Mouse (Mus musculus): ENCODE results near the gene Lim2. TPM values are rescaled to one million over a fixed set of nuclear protein-coding genes. Genes with fewer than 3 reads are reported as not detected.
A peak's percentile ranks its signal among the peaks of the same experiment; 100 is the strongest.

Gene Lim2
- polyA plus RNA-seq, 1 experiment = not detected

- Histone ChIP-seq H3K27ac (ENCODE audit: insufficient read depth, low read depth, low read length) (peak overlapping the region; percentile 2; the same call in 1 of the 2 replicates), H3K36me3 (ENCODE audit: control insufficient read depth, insufficient read depth, low read length) (no peaks in the 10 kb centered on the region), H3K4me1 (ENCODE audit: control insufficient read depth, insufficient read depth, low read length) (no peaks in the 10 kb centered on the region), H3K4me3 (ENCODE audit: insufficient read depth, low read depth, low read length) (peak overlapping the region; percentile 62), H3K27me3 (replicated peaks; ENCODE audit: control insufficient read depth, insufficient read depth, low read length) (no peaks in the 10 kb centered on the region)
- peak; percentile 86 for DNase-seq
- 1% methylated on average over 33 of the region's 33 CpGs for WGBS
- TF ChIP-seq CTCF (conservative IDR thresholded peaks at IDR 0.05; ENCODE audit: insufficient read depth, insufficient read length, low read depth, low read length) (peak; percentile 80), POLR2A (IDR thresholded peaks at IDR 0.05; ENCODE audit: low read depth, low read length) (no peak)
Measured at GRCm38 (mm10) chr7:43466099-43466694, 38.7 kb downstream of the Lim2 start.

- Histone ChIP-seq H3K4me3 (ENCODE audit: insufficient read depth, low read depth, low read length) (no peak overlapping the region), H3K36me3 (ENCODE audit: control insufficient read depth, insufficient read depth, low read length) (no peaks in the 10 kb centered on the region), H3K27me3 (replicated peaks; ENCODE audit: control insufficient read depth, insufficient read depth, low read length) (no peaks in the 10 kb centered on the region), H3K27ac (ENCODE audit: insufficient read depth, low read depth, low read length) (no peak overlapping the region), H3K4me1 (ENCODE audit: control insufficient read depth, insufficient read depth, low read length) (no peaks in the 10 kb centered on the region)
- TF ChIP-seq CTCF (conservative IDR thresholded peaks at IDR 0.05; ENCODE audit: insufficient read depth, insufficient read length, low read depth, low read length) = peak; percentile 64
- no peak for TF ChIP-seq POLR2A (IDR thresholded peaks at IDR 0.05; ENCODE audit: low read depth, low read length)
- peak; percentile 35 for DNase-seq
- WGBS = 66% methylated on average over 8 of the region's 8 CpGs
Measured at GRCm38 (mm10) chr7:43470373-43470772, 42.9 kb downstream of the Lim2 start.

GRCm38 (mm10) chr7:43475706-43476105 is 48.2 kb downstream of the Lim2 start:
- Histone ChIP-seq H3K27me3 (replicated peaks; ENCODE audit: control insufficient read depth, insufficient read depth, low read length) (no peaks in the 10 kb centered on the region), H3K36me3 (ENCODE audit: control insufficient read depth, insufficient read depth, low read length) (no peaks in the 10 kb centered on the region), H3K4me3 (ENCODE audit: insufficient read depth, low read depth, low read length) (no peak overlapping the region), H3K4me1 (ENCODE audit: control insufficient read depth, insufficient read depth, low read length) (no peaks in the 10 kb centered on the region), H3K27ac (ENCODE audit: insufficient read depth, low read depth, low read length) (no peak overlapping the region)
- WGBS = 13% methylated on average over 23 of the region's 23 CpGs
- DNase-seq = no peak
- TF ChIP-seq CTCF (conservative IDR thresholded peaks at IDR 0.05; ENCODE audit: insufficient read depth, insufficient read length, low read depth, low read length) = no peak
- TF ChIP-seq POLR2A (IDR thresholded peaks at IDR 0.05; ENCODE audit: low read depth, low read length) = no peak

- Histone ChIP-seq H3K4me1 (ENCODE audit: control insufficient read depth, insufficient read depth, low read length) (no peaks in the 10 kb centered on the region), H3K27ac (ENCODE audit: insufficient read depth, low read depth, low read length) (no peak overlapping the region), H3K36me3 (ENCODE audit: control insufficient read depth, insufficient read depth, low read length) (no peaks in the 10 kb centered on the region), H3K27me3 (replicated peaks; ENCODE audit: control insufficient read depth, insufficient read depth, low read length) (no peaks in the 10 kb centered on the region), H3K4me3 (ENCODE audit: insufficient read depth, low read depth, low read length) (no peak overlapping the region)
- no peak for DNase-seq
- WGBS = 14% methylated on average over 13 of the region's 13 CpGs
- TF ChIP-seq CTCF (conservative IDR thresholded peaks at IDR 0.05; ENCODE audit: insufficient read depth, insufficient read length, low read depth, low read length) (no peak), POLR2A (IDR thresholded peaks at IDR 0.05; ENCODE audit: low read depth, low read length) (no peak)
Measured at GRCm38 (mm10) chr7:43476376-43476775, 48.9 kb downstream of the Lim2 start.

- Histone ChIP-seq H3K4me1 (ENCODE audit: control insufficient read depth, insufficient read depth, low read length) (no peaks in the 10 kb centered on the region), H3K27me3 (replicated peaks; ENCODE audit: control insufficient read depth, insufficient read depth, low read length) (no peaks in the 10 kb centered on the region), H3K4me3 (ENCODE audit: insufficient read depth, low read depth, low read length) (no peak overlapping the region), H3K36me3 (ENCODE audit: control insufficient read depth, insufficient read depth, low read length) (no peaks in the 10 kb centered on the region), H3K27ac (ENCODE audit: insufficient read depth, low read depth, low read length) (no peak overlapping the region)
- TF ChIP-seq CTCF (conservative IDR thresholded peaks at IDR 0.05; ENCODE audit: insufficient read depth, insufficient read length, low read depth, low read length) = no peak
- no peak for TF ChIP-seq POLR2A (IDR thresholded peaks at IDR 0.05; ENCODE audit: low read depth, low read length)
- no peak for DNase-seq
- 53% methylated on average over 3 of the region's 3 CpGs for WGBS
Measured at GRCm38 (mm10) chr7:43481191-43481590, 53.7 kb downstream of the Lim2 start.

GRCm38 (mm10) chr7:43482090-43482716 is 54.7 kb downstream of the Lim2 start:
- 34% methylated on average over 8 of the region's 8 CpGs for WGBS
- H3K27me3 ChIP-seq (replicated peaks; ENCODE audit: control insufficient read depth, insufficient read depth, low read length) = no peaks in the 10 kb centered on the region
- DNase-seq = peak; percentile 28
- no peaks in the 10 kb centered on the region for H3K4me1 ChIP-seq (ENCODE audit: control insufficient read depth, insufficient read depth, low read length)
- no peaks in the 10 kb centered on the region for H3K36me3 ChIP-seq (ENCODE audit: control insufficient read depth, insufficient read depth, low read length)
- H3K4me3 ChIP-seq (ENCODE audit: insufficient read depth, low read depth, low read length) = no peak overlapping the region
- no peak overlapping the region for H3K27ac ChIP-seq (ENCODE audit: insufficient read depth, low read depth, low read length)
- TF ChIP-seq CTCF (conservative IDR thresholded peaks at IDR 0.05; ENCODE audit: insufficient read depth, insufficient read length, low read depth, low read length) (no peak), POLR2A (IDR thresholded peaks at IDR 0.05; ENCODE audit: low read depth, low read length) (no peak)

GRCm38 (mm10) chr7:43483236-43483635 is 55.8 kb downstream of the Lim2 start:
- WGBS = 13% methylated on average over 10 of the region's 10 CpGs
- no peak overlapping the region for H3K4me3 ChIP-seq (ENCODE audit: insufficient read depth, low read depth, low read length)
- DNase-seq = no peak
- H3K27ac ChIP-seq (ENCODE audit: insufficient read depth, low read depth, low read length) = no peak overlapping the region
- no peaks in the 10 kb centered on the region for H3K36me3 ChIP-seq (ENCODE audit: control insufficient read depth, insufficient read depth, low read length)
- H3K27me3 ChIP-seq (replicated peaks; ENCODE audit: control insufficient read depth, insufficient read depth, low read length) = no peaks in the 10 kb centered on the region
- no peaks in the 10 kb centered on the region for H3K4me1 ChIP-seq (ENCODE audit: control insufficient read depth, insufficient read depth, low read length)
- TF ChIP-seq POLR2A (IDR thresholded peaks at IDR 0.05; ENCODE audit: low read depth, low read length) (no peak), CTCF (conservative IDR thresholded peaks at IDR 0.05; ENCODE audit: insufficient read depth, insufficient read length, low read depth, low read length) (no peak)

Other genes with a start within 250 kb of the Lim2 start
- gene Zfp715, start 114.4 kb upstream of the Lim2 start, polyA plus RNA-seq (2012; rRNA removed) = 3.7 and 4.6 TPM in 2 replicates
- gene Siglecf, start 76.3 kb upstream of the Lim2 start, polyA plus RNA-seq (2012; rRNA removed) = 0.04 and 0.13 TPM in 2 replicates
- gene Siglecg, start 19.5 kb upstream of the Lim2 start, polyA plus RNA-seq (2012; rRNA removed) = 1.4 and 7.7 TPM in 2 replicates
- gene Nkg7, start 9.4 kb downstream of the Lim2 start, polyA plus RNA-seq (2012; rRNA removed) = 2.0 and 8.4 TPM in 2 replicates
- gene Cldnd2, start 13.1 kb downstream of the Lim2 start, polyA plus RNA-seq (2012; rRNA removed) = 0.33 TPM in 1 of 2 replicates, not detected in the other
- gene Etfb, start 16.4 kb downstream of the Lim2 start, polyA plus RNA-seq (2012; rRNA removed) = 477 and 614 TPM in 2 replicates
- 1.8 and 3.6 TPM in 2 replicates for gene Gm45233, start 16.5 kb downstream of the Lim2 start, polyA plus RNA-seq (2012; rRNA removed)
- gene Vsig10l, start 35.5 kb downstream of the Lim2 start, polyA plus RNA-seq (2012; rRNA removed) = 5.9 and 6.7 TPM in 2 replicates
- 1.0 and 1.1 TPM in 2 replicates for gene Iglon5, start 62.4 kb downstream of the Lim2 start, polyA plus RNA-seq (2012; rRNA removed)
- gene 4931406B18Rik, start 78.3 kb downstream of the Lim2 start, polyA plus RNA-seq (2012; rRNA removed) = not detected in 2 replicates
- 2.4 and 3.9 TPM in 2 replicates for gene Cd33, start 116.8 kb downstream of the Lim2 start, polyA plus RNA-seq (2012; rRNA removed)
- gene Zfp658, start 134.6 kb downstream of the Lim2 start, polyA plus RNA-seq (2012; rRNA removed) = 0.91 and 1.1 TPM in 2 replicates
- 2.1 and 2.6 TPM in 2 replicates for gene Zfp719, start 151.9 kb downstream of the Lim2 start, polyA plus RNA-seq (2012; rRNA removed)
- not detected in 2 replicates for gene Zfp819, start 179.5 kb downstream of the Lim2 start, polyA plus RNA-seq (2012; rRNA removed)
- gene Ceacam18, start 207.0 kb downstream of the Lim2 start, polyA plus RNA-seq (2012; rRNA removed) = not detected in 2 replicates
- gene Siglece, start 232.5 kb downstream of the Lim2 start, polyA plus RNA-seq (2012; rRNA removed) = 2.8 and 3.8 TPM in 2 replicates
- 6.1 and 7.0 TPM in 2 replicates for gene Ctu1, start 244.3 kb downstream of the Lim2 start, polyA plus RNA-seq (2012; rRNA removed)

Data from kidney, adult 2 months (tissue).